Mouse (Mus musculus): Measurements from ENCODE around the gene Rsrc1.

- no peak for TF ChIP-seq CTCF (IDR thresholded peaks at IDR 0.05; ENCODE audit: low read depth, low read length)
- no peak for TF ChIP-seq POLR2A (IDR thresholded peaks at IDR 0.05; ENCODE audit: borderline replicate concordance, low read depth, low read length)
Observed at GRCm38 (mm10) chr3:67375063-67375462, 393.9 kb downstream of the Rsrc1 start, which contains the start of gene Gm17402.

Data from bone marrow macrophage, adult 2 months (primary cell).